Mouse (Mus musculus): ENCODE results near the gene Commd6. TPM values are rescaled to one million over a fixed set of nuclear protein-coding genes. Genes with fewer than 3 reads are reported as not detected.

The Commd6 gene
- total RNA-seq (2021) = 71.7 and 79.2 TPM in 2 replicates
- long read RNA-seq, experiment 1, partial matches to known transcripts = 0 of 10 reads
- long read RNA-seq, experiment 1, other reads (novel, unspliced or antisense) = 6 of 10 reads
- long read RNA-seq, experiment 2, partial matches to known transcripts = 0 of 11 reads
- long read RNA-seq, experiment 2, other reads (novel, unspliced or antisense) = 6 of 11 reads

- peak; percentile 95 for DNase-seq
Observed at GRCm38 (mm10) chr14:101640153-101640843, at the start of gene Commd6. TSS of gene Commd6 (minus strand) at chr14:101640686.

- DNase-seq = no peak
Observed at GRCm38 (mm10) chr14:101688406-101688805, 47.9 kb upstream of the Commd6 start.

GRCm38 (mm10) chr14:101687696-101688095 lies 47.2 kb upstream of the Commd6 start:
- no peak for DNase-seq

DNA sequence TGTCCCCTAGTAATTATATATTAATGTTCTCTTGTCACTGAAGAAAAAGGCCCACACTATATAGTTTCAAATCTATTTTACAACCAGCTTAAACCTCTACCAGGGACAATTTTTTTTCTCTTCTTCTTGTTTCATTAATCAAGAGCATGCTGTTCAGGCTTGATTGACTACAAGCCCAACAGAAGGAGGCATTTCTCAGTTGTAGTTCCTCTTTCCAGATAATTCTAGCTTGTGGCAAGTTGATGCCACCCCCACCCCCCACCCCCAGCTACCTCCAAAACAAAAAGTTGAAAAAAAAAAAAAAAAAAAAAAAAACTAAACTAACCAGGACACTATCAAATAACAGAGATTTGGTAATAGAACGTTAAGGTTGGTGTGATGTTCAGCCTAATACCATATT lies 31.7 kb upstream of the Commd6 start:
- no peak for DNase-seq

- DNase-seq = no peak
Observed at GRCm38 (mm10) chr14:101668626-101669025, 28.1 kb upstream of the Commd6 start.

- no peak for DNase-seq
Observed at GRCm38 (mm10) chr14:101666536-101666935, 26.1 kb upstream of the Commd6 start.

- no peak for DNase-seq
Observed at GRCm38 (mm10) chr14:101666056-101666455, 25.6 kb upstream of the Commd6 start.

GRCm38 (mm10) chr14:101664274-101664673 lies 23.8 kb upstream of the Commd6 start:
- no peak for DNase-seq

DNA sequence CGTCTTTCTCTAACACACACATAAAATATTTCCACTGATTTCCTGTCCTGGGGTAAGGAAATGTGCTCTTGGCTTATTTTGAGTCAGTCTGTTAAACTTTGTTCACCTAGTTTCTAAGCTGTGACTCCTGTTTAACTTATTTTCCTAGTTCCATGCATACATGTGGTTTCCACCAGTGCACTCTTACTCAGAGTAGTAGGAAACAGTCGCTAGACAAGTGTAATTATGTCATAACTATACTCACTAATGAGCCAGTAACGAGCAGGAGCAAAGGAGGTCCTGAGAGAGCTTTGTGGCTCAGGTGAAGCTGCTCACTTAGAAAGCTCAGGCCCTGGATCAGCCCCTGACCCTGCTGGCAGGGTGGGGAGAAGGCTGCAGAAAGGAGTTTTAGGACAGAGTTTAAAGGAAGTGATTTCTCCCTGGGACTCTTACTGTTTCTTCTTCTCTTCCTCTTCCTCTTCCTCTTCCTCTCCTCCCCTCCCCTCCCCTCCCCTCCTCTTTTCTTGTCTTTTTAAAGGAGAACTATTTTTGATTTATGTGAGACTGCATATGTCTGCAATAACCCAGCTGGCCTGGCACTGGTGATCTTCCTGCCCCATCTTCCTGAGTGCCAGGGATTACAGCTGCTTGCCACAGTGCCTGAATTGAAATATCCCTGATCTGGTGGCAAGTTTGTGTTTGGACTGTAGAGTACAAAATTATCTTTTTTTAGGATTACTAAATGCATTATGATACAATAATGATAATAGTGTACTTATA lies 21.3 kb upstream of the Commd6 start:
- no peak for DNase-seq

- no peak for DNase-seq
Observed at GRCm38 (mm10) chr14:101656307-101656706, 15.8 kb upstream of the Commd6 start.

DNA sequence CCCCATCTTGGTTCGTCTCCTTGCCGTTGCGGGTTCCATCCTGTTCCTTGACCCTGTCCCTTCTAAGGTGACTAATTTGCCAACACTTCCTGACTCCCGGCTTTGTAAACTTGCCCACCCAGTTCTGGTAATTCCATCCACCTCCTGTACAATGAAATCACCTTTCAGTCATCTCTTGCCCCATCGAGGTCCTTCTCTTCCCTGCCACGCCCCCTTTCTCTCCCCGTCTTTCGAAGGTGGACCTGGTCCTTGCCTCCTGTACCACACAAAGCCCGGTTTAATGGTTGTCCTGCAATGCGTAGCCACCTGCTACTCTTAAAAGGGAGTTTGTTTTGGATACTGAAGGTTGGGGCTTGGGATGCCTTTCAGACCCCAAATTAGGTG lies 14.0 kb upstream of the Commd6 start:
- DNase-seq = no peak

- peak; percentile 98 for DNase-seq
Observed at GRCm38 (mm10) chr14:101653581-101654525, 13.4 kb upstream of the Commd6 start, which contains the start of gene Uchl3. TSS of gene Uchl3 (plus strand) at chr14:101653967.

DNA sequence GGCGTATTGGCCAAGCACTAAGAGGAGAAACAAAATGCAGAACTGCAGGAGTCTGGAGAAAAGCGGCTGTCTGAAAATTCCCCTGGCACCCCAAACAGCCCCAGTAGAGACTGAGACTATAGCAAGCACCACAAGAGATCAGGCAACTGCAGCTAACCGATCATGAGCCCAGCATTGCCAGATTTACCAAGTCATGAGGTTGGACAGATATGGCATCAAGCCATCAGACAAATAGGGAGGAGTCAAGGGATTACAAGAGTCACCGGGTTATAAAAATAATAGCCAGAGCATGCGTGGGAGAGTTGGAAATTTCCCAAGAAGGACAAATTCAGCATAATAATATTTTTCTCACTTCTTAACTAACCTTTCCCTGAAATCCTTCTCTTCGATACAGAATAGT lies 12.1 kb upstream of the Commd6 start:
- DNase-seq = peak; percentile 18

DNA sequence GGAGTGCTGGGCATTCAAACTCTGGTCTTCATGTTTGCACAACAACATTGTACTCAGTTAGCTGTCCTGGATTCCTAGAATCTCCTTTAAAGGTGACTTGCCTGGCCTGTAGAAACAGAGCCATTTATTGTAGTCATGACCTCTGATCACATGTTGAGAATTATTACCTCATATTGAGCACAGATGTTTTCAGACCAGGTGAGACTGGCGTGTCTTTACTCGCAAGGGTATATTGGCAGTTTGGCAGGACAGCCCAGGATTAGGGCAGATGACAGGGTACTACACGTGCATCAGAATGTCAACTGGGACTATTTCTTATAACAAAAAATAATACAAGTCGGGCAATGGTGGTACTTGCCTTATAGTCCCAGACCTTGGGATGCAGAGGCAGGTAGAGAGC lies 10.1 kb upstream of the Commd6 start:
- DNase-seq = no peak

- DNase-seq = no peak
Observed at GRCm38 (mm10) chr14:101644948-101645347, 4.5 kb upstream of the Commd6 start.

GRCm38 (mm10) chr14:101637381-101637780 lies 3.1 kb downstream of the Commd6 start:
- no peak for DNase-seq

- no peak for DNase-seq
Observed at GRCm38 (mm10) chr14:101635765-101636164, 4.7 kb downstream of the Commd6 start.

GRCm38 (mm10) chr14:101630548-101630947 lies 9.9 kb downstream of the Commd6 start:
- DNase-seq = no peak

DNA sequence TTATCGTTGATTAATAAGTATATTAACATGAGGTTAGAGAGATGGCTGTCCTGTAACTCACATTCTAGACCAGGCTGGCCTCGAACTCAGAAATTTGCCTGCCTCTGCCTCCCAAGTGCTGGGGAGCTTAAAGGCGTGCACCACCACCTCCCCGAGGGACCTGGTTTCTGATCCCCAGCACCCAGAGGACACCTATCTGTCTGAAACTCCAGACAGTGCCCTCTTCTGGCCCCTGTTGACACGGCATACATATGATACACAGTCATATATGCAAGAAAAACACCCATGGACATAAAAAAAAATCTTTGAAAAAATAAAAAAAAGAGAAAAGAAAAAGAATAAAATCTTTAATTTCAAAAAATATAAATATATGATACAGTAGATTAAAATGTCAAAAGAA lies 22.8 kb downstream of the Commd6 start:
- DNase-seq = no peak

GRCm38 (mm10) chr14:101616178-101616577 lies 24.3 kb downstream of the Commd6 start:
- DNase-seq = no peak

GRCm38 (mm10) chr14:101613206-101613605 lies 27.3 kb downstream of the Commd6 start:
- DNase-seq = no peak

DNA sequence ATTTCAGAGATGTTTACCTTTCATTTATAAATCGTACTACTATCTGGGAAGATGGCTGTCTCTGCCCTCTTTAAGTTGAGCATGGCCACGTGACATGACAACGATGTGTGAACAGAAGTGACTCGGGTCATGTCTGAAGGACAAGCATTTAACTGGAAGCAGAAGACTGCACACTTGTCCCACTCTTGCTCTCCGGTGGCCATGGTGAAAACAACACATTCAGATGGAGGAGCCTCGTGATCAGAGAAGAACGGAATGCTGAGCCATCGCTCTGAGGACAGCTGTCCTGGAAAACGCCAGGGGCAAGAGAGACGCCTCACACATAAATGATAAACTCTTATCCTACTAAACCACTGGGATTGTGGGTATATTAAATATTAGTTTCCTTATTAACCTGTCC lies 29.8 kb downstream of the Commd6 start:
- no peak for DNase-seq
